Mouse (Mus musculus) E14TG2a.4 (cell line): Measurements from ENCODE around the gene S100a5.

Experiments
- CTCF ChIP-seq: conservative IDR thresholded peaks from 2 replicates; pipeline ENCODE4 v1.5.1; 2014; ENCODE audit warnings: low read length
- POU5F1 ChIP-seq: IDR thresholded peaks from 2 replicates; pipeline ENCODE4 v1.6.1; 2014; ENCODE audit warnings: low read length, borderline replicate concordance

DNA sequence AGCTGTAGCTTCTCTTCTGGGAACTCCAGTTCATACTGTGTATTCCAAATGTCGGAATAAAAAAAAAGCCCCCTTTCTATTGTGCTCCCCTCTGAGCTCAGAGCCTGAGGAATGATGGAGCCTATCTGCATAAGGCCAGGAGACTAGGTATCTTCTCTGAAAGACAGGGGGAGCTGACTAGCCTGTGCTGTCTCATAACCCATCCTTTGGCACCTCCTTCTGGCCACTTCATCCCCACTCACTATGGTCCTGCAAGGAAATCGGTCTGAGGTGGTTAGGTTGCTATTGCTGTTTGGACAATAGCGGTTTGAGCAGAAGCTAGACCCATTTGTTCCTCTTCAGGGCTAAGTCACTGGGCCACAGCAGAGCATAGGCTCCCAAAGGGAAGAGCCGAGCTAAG is 19.5 kb downstream of the S100a5 start:
- no peak for TF ChIP-seq CTCF
- TF ChIP-seq POU5F1: no peak
